11 mouse cellular contexts compared by ENCODE assay signal in the genomic region with DNA sequence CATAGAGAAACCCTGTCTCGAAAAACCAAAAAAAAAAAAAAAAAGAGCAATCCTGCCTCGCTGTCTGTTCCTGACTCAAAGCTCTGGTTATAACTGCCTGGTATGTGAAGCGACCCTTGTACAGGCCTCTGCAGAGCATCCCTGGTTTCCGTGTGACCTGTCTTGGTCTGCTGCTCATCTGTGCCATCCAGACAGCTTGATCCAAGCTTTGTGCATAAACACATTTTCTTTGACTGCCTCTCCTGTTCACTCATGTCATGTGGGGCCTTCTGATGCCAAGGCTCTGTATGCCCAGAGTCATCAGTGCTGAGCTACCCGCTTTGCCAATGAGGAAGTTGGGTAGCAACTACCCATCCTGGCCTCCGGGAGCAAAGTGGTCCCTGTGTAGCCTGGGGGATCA.
"Had no signal": no experiment of that assay in that cellular context is flagged by ENCODE, and none has a peak within 500 bp of the region (broad histone marks: within the 10 kb centered on the region; RNA-seq: fewer than 3 reads in every experiment).

No protein-coding gene starts in this region.

- DNase-seq: lung, embryonic 14.5 days; lung, postnatal 14 days; thymus, adult 18-20 months; thymus, postnatal 14 days had no signal

- H3K27me3 ChIP-seq: liver, embryonic 12.5 days; midbrain, embryonic 15.5 days; neural tube, embryonic 12.5 days had no signal

- H3K36me3 ChIP-seq: limb, embryonic 15.5 days; liver, embryonic 12.5 days; midbrain, embryonic 15.5 days had no signal

- H3K9me3 ChIP-seq: limb, embryonic 15.5 days; liver, embryonic 12.5 days; megakaryocyte, embryonic 14.5 days; midbrain, embryonic 15.5 days; neural tube, embryonic 12.5 days had no signal

- H3K9ac ChIP-seq: limb, embryonic 15.5 days; liver, embryonic 12.5 days; lung, embryonic 14.5 days; midbrain, embryonic 15.5 days; neural tube, embryonic 12.5 days had no signal

- H3K27ac ChIP-seq: limb, embryonic 15.5 days; liver, embryonic 12.5 days; macrophage; midbrain, embryonic 15.5 days; neural tube, embryonic 12.5 days had no signal

- H3K4me3 ChIP-seq: limb, embryonic 15.5 days; liver, embryonic 12.5 days; megakaryocyte, embryonic 14.5 days; midbrain, embryonic 15.5 days; neural tube, embryonic 12.5 days had no signal

- ATAC-seq: liver, embryonic 12.5 days; midbrain, embryonic 15.5 days had no signal

- H3K4me2 ChIP-seq: limb, embryonic 15.5 days; liver, embryonic 12.5 days; lung, embryonic 14.5 days; midbrain, embryonic 11.5 days; midbrain, embryonic 15.5 days; neural tube, embryonic 12.5 days had no signal
